Mouse (Mus musculus): ENCODE data around the gene Ncoa1. TPM values are rescaled to one million over a fixed set of nuclear protein-coding genes. Genes with fewer than 3 reads are reported as not detected.
A peak's percentile ranks its signal among the peaks of the same experiment; 100 is the strongest.
"Not testable (repeated sequence)": the region's sequence is repeated elsewhere in the genome, so short reads cannot be mapped to it uniquely, and the experiment has no call there.

Ncoa1 gene
- polyA plus RNA-seq, 1 experiment from 2014 or later, result 19.4 TPM

DNA sequence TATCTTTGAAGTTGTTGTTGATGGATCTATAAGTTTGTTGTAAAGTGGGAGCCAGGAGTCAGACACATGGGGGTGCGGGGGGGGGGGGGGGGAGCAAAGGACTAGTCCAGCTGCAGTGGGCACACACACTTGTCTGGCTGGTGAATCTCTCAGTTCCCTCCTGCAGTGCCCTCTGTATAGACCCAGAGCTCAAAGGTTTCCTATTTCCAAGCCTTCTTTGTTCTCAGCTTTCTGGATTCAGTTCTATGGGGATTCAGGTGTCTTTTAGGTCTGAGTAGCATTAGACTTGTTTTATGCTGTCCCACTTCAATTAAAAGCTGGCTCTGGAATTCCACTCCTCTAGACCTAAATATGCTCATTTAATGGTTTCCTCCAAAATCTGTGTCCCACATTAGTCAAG is 117.5 kb downstream of the Ncoa1 start:
- ATAC-seq (ENCODE audit: low FRiP score), result no peak
- no peak overlapping the region for H3K27ac ChIP-seq
- no peaks in the 10 kb centered on the region for H3K36me3 ChIP-seq (replicated peaks; ENCODE audit: control insufficient read depth, insufficient read depth)
- H3K27me3 ChIP-seq (ENCODE audit: control insufficient read depth, insufficient read depth, low read length), result no peaks in the 10 kb centered on the region
- WGBS, result no CpG with 5 or more reads among the region's 1 CpGs
- no peaks in the 10 kb centered on the region for H3K9me3 ChIP-seq (ENCODE audit: control insufficient read depth, low read length)
- no peak overlapping the region for H3K4me3 ChIP-seq (replicated peaks; ENCODE audit: low read length)
- H3K9ac ChIP-seq, result no peak overlapping the region
- no peaks in the 10 kb centered on the region for H3K4me1 ChIP-seq (replicated peaks; ENCODE audit: control insufficient read depth, insufficient read depth, low read length)
- H3K4me2 ChIP-seq (replicated peaks), result no peak overlapping the region
- DNase-seq (ENCODE audit: low spot score), result no peak

DNA sequence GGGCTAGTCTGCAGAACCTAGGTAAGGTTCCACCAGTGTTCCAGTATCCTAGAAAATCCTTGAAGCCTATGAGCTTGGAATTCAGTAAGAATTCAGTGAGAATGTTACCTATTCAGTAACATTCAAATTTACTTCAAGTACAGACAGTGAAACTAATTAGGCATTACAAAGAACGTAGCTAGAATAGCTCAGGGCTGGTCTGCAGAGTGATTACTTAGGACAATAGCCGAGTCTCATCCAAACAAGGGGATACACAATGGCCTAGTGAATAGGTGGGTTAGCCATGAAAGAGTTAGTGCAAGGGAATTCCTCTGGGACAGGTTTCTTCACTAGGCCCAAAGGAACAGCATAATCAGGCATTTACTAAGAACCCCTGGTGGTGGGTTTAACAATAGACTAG is 118.3 kb downstream of the Ncoa1 start:
- not testable (repeated sequence) for H3K4me2 ChIP-seq (replicated peaks); H3K4me3 ChIP-seq (replicated peaks; ENCODE audit: low read length); H3K9ac ChIP-seq; H3K4me1 ChIP-seq (replicated peaks; ENCODE audit: control insufficient read depth, insufficient read depth, low read length); ATAC-seq (ENCODE audit: low FRiP score); H3K9me3 ChIP-seq (ENCODE audit: control insufficient read depth, low read length); H3K27ac ChIP-seq; H3K27me3 ChIP-seq (ENCODE audit: control insufficient read depth, insufficient read depth, low read length); H3K36me3 ChIP-seq (replicated peaks; ENCODE audit: control insufficient read depth, insufficient read depth); DNase-seq (ENCODE audit: low spot score)
- WGBS, result 19% methylated on average over 2 of the region's 2 CpGs

GRCm38 (mm10) chr12:4358100-4358499 is 118.9 kb downstream of the Ncoa1 start:
- Histone ChIP-seq H3K36me3 (replicated peaks; ENCODE audit: control insufficient read depth, insufficient read depth) (no peaks in the 10 kb centered on the region), H3K4me2 (replicated peaks) (no peak overlapping the region), H3K4me3 (replicated peaks; ENCODE audit: low read length) (no peak overlapping the region), H3K9ac (no peak overlapping the region), H3K27ac (no peak overlapping the region), H3K27me3 (ENCODE audit: control insufficient read depth, insufficient read depth, low read length) (no peaks in the 10 kb centered on the region), H3K4me1 (replicated peaks; ENCODE audit: control insufficient read depth, insufficient read depth, low read length) (no peaks in the 10 kb centered on the region), H3K9me3 (ENCODE audit: control insufficient read depth, low read length) (no peaks in the 10 kb centered on the region)
- DNase-seq (ENCODE audit: low spot score), result no peak
- 94% methylated on average over 4 of the region's 4 CpGs for WGBS
- no peak for ATAC-seq (ENCODE audit: low FRiP score)

DNA sequence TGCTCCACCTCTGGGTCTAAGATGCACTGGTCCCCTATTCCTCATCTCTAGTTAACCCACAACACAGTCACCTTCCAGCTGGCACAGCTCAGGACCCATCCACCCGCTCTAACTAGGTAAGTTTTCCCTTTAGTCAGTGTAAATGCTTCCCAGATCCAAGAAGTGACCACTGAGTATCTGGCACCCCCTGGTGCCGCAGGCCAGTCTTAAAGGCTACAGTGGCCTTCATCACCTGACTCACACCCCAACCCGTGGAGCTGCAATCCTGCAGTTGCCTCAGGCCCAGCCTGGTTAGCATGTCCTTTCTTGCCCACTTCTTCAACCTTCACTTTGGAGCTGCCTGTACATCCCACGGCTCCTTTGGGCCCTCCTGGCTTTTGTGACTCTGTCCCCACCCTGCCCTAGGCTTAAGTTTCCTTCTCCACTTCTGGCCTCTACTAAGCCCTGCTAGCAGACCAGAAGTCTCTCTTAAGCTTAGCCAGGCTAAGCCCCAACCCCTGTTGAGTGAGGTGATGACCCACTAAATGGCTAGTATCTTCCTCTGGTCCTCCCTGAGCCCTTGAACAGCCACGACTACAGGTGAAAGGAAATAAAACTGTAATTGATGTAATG is 120.0 kb downstream of the Ncoa1 start:
- H3K36me3 ChIP-seq (replicated peaks; ENCODE audit: control insufficient read depth, insufficient read depth), result no peaks in the 10 kb centered on the region
- H3K4me1 ChIP-seq (replicated peaks; ENCODE audit: control insufficient read depth, insufficient read depth, low read length), result no peaks in the 10 kb centered on the region
- no peak overlapping the region for H3K9ac ChIP-seq
- H3K9me3 ChIP-seq (ENCODE audit: control insufficient read depth, low read length), result no peaks in the 10 kb centered on the region
- H3K27me3 ChIP-seq (ENCODE audit: control insufficient read depth, insufficient read depth, low read length), result no peaks in the 10 kb centered on the region
- no peak overlapping the region for H3K4me2 ChIP-seq (replicated peaks)
- H3K27ac ChIP-seq, result no peak overlapping the region
- H3K4me3 ChIP-seq (replicated peaks; ENCODE audit: low read length), result no peak overlapping the region
- DNase-seq (ENCODE audit: low spot score), result no peak
- WGBS, result 87% methylated on average over 5 of the region's 5 CpGs
- ATAC-seq (ENCODE audit: low FRiP score), result no peak

- H3K9me3 ChIP-seq (ENCODE audit: control insufficient read depth, low read length), result no peaks in the 10 kb centered on the region
- no peak overlapping the region for H3K9ac ChIP-seq
- DNase-seq (ENCODE audit: low spot score) (no peak), ATAC-seq (ENCODE audit: low FRiP score) (no peak)
- no peaks in the 10 kb centered on the region for H3K4me1 ChIP-seq (replicated peaks; ENCODE audit: control insufficient read depth, insufficient read depth, low read length)
- H3K4me2 ChIP-seq (replicated peaks), result no peak overlapping the region
- 79% methylated on average over 2 of the region's 2 CpGs for WGBS
- H3K27me3 ChIP-seq (ENCODE audit: control insufficient read depth, insufficient read depth, low read length), result no peaks in the 10 kb centered on the region
- no peaks in the 10 kb centered on the region for H3K36me3 ChIP-seq (replicated peaks; ENCODE audit: control insufficient read depth, insufficient read depth)
- H3K27ac ChIP-seq, result no peak overlapping the region
- no peak overlapping the region for H3K4me3 ChIP-seq (replicated peaks; ENCODE audit: low read length)
Observed at GRCm38 (mm10) chr12:4355019-4355730, 121.8 kb downstream of the Ncoa1 start.

- no peak overlapping the region for H3K4me2 ChIP-seq (replicated peaks)
- DNase-seq (ENCODE audit: low spot score) (no peak), ATAC-seq (ENCODE audit: low FRiP score) (no peak)
- H3K4me1 ChIP-seq (replicated peaks; ENCODE audit: control insufficient read depth, insufficient read depth, low read length), result no peaks in the 10 kb centered on the region; the same call in 1 of the 2 replicates
- H3K27me3 ChIP-seq (ENCODE audit: control insufficient read depth, insufficient read depth, low read length), result no peaks in the 10 kb centered on the region
- no peak overlapping the region for H3K4me3 ChIP-seq (replicated peaks; ENCODE audit: low read length)
- H3K36me3 ChIP-seq (replicated peaks; ENCODE audit: control insufficient read depth, insufficient read depth), result no peaks in the 10 kb centered on the region
- no peak overlapping the region for H3K9ac ChIP-seq
- no peak overlapping the region for H3K27ac ChIP-seq
- H3K9me3 ChIP-seq (ENCODE audit: control insufficient read depth, low read length), result no peaks in the 10 kb centered on the region
- WGBS, result 73% methylated on average over 2 of the region's 2 CpGs
Observed at GRCm38 (mm10) chr12:4343216-4343615, 133.8 kb downstream of the Ncoa1 start.

- DNase-seq (ENCODE audit: low spot score) (peak; percentile 34), ATAC-seq (ENCODE audit: low FRiP score) (no peak)
- 66% methylated on average over 3 of the region's 3 CpGs for WGBS
Observed at GRCm38 (mm10) chr12:4342087-4342486, 134.9 kb downstream of the Ncoa1 start.

DNA sequence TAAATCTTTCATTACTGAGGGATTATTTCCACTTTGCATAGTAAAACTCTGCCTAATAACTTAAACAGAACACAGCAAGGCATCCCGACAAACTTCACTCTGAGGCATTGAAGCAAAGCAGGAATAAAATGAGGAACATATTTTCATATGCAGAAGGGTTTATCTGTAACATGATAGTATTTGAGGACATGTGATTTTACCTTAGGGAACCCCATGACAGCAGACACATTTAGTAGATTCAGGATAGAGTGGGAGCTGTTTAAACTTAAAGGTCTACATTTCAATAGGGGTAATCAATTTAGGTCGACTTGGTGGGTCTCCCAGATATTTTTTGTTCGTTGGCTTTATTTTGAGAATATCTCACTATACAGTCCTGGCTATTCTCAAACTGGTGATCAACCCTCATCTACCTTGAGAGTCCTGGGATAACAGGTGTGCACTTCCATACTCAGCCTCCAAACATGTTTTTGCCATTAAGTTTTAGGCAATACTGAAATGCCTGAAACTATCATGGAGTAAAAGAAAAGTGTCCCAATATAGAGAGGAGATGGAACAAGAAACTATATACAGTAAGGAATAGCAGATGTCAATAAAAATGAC is 136.6 kb downstream of the Ncoa1 start:
- ATAC-seq (ENCODE audit: low FRiP score), result no peak
- 78% methylated on average over 3 of the region's 3 CpGs for WGBS
- DNase-seq (ENCODE audit: low spot score), result no peak
- Histone ChIP-seq H3K4me1 (replicated peaks; ENCODE audit: control insufficient read depth, insufficient read depth, low read length) (no peaks in the 10 kb centered on the region; the same call in 1 of the 2 replicates), H3K9ac (no peak overlapping the region), H3K4me3 (replicated peaks; ENCODE audit: low read length) (no peak overlapping the region), H3K27ac (no peak overlapping the region), H3K9me3 (ENCODE audit: control insufficient read depth, low read length) (no peaks in the 10 kb centered on the region), H3K4me2 (replicated peaks) (no peak overlapping the region), H3K36me3 (replicated peaks; ENCODE audit: control insufficient read depth, insufficient read depth) (no peaks in the 10 kb centered on the region; the same call in 1 of the 2 replicates), H3K27me3 (ENCODE audit: control insufficient read depth, insufficient read depth, low read length) (no peaks in the 10 kb centered on the region)

More at GRCm38 (mm10) chr12:4342087-4342486, 134.9 kb downstream of the Ncoa1 start:
- Histone ChIP-seq H3K9me3 (ENCODE audit: control insufficient read depth, low read length) (no peaks in the 10 kb centered on the region), H3K9ac (no peak overlapping the region), H3K4me1 (replicated peaks; ENCODE audit: control insufficient read depth, insufficient read depth, low read length) (no peaks in the 10 kb centered on the region; the same call in 1 of the 2 replicates), H3K36me3 (replicated peaks; ENCODE audit: control insufficient read depth, insufficient read depth) (no peaks in the 10 kb centered on the region), H3K27me3 (ENCODE audit: control insufficient read depth, insufficient read depth, low read length) (no peaks in the 10 kb centered on the region), H3K4me3 (replicated peaks; ENCODE audit: low read length) (no peak overlapping the region), H3K4me2 (replicated peaks) (no peak overlapping the region), H3K27ac (no peak overlapping the region)

- Histone ChIP-seq H3K36me3 (replicated peaks; ENCODE audit: control insufficient read depth, insufficient read depth) (peaks cover 12% of the 10 kb centered on the region), H3K27me3 (ENCODE audit: control insufficient read depth, insufficient read depth, low read length) (no peaks in the 10 kb centered on the region), H3K4me2 (replicated peaks) (no peak overlapping the region), H3K9me3 (ENCODE audit: control insufficient read depth, low read length) (no peaks in the 10 kb centered on the region), H3K4me3 (replicated peaks; ENCODE audit: low read length) (no peak overlapping the region), H3K4me1 (replicated peaks; ENCODE audit: control insufficient read depth, insufficient read depth, low read length) (no peaks in the 10 kb centered on the region), H3K9ac (no peak overlapping the region), H3K27ac (no peak overlapping the region)
- ATAC-seq (ENCODE audit: low FRiP score) (no peak), DNase-seq (ENCODE audit: low spot score) (no peak)
- 85% methylated on average over 5 of the region's 5 CpGs for WGBS
Observed at GRCm38 (mm10) chr12:4323604-4324003, 153.4 kb downstream of the Ncoa1 start.
